Mouse (Mus musculus) olfactory bulb, adult 2 months (tissue): ENCODE data around the gene Ccdc169. TPM values are rescaled to one million over a fixed set of nuclear protein-coding genes. Genes with fewer than 3 reads are reported as not detected.

Experiments used
- H3K27ac ChIP-seq: fragments of 200-500 bp; 2 replicates; pipeline ENCODE4 v1.5.1; 2012; ENCODE audit warnings: low read depth, low read length; ENCODE audit not compliant: insufficient read depth
- H3K4me1 ChIP-seq: fragments of 200-500 bp; 2 replicates; pipeline ENCODE4 v1.6.1; 2012; ENCODE audit warnings: low read length; ENCODE audit not compliant: control insufficient read depth, insufficient read depth
- H3K4me3 ChIP-seq: fragments of 200-500 bp; 2 replicates; pipeline ENCODE4 v1.5.1; 2012; ENCODE audit warnings: mild to moderate bottlenecking, low read depth, low read length, moderate library complexity; ENCODE audit not compliant: insufficient read depth
- CTCF ChIP-seq: fragments of 200-500 bp; IDR thresholded peaks from 2 replicates; pipeline ENCODE4 v1.5.1; 2012; ENCODE audit warnings: low read depth, mild to moderate bottlenecking, low read length, moderate library complexity; ENCODE audit not compliant: insufficient read depth
- POLR2A ChIP-seq: fragments of 200-500 bp; IDR thresholded peaks from 2 replicates; pipeline ENCODE4 v1.6.1; 2012; ENCODE audit warnings: mild to moderate bottlenecking, low read depth, low read length, moderate library complexity; ENCODE audit not compliant: insufficient read depth
- whole genome bisulfite sequencing: fragments of 180-500 bp; shearing (Covaris S2); methylation state at CpG from one replicate; pipeline ENCODE4 v1.1.7; 2018; 5-methylcytosine and 5-hydroxymethylcytosine counted together
- polyA plus RNA-seq: library from polyadenylated mRNA; stranded (reverse); fragments of >200 nt; gene quantifications from 2 replicates; pipeline ENCODE4 v1.2.4, GENCODE M21; 2012; ENCODE audit warnings: low replicate concordance; ENCODE audit not compliant: missing spikeins, insufficient read depth, insufficient read length

Ccdc169 gene
- polyA plus RNA-seq, 1 experiment: not detected

GRCm38 (mm10) chr3:55098990-55099389 is 38.1 kb upstream of the Ccdc169 start:
- WGBS: 84% methylated on average over 11 of the region's 11 CpGs

GRCm38 (mm10) chr3:55101092-55101491 is 36.0 kb upstream of the Ccdc169 start:
- TF ChIP-seq CTCF (no peak), POLR2A (no peak)

More at GRCm38 (mm10) chr3:55098990-55099389, 38.1 kb upstream of the Ccdc169 start:
- Histone ChIP-seq H3K4me3 (no peak overlapping the region), H3K27ac (no peak overlapping the region), H3K4me1 (peaks cover 2% of the 10 kb centered on the region; the same call in 1 of the 2 replicates)
- TF ChIP-seq POLR2A: no peak
- TF ChIP-seq CTCF: no peak

GRCm38 (mm10) chr3:55105372-55106023 is 31.6 kb upstream of the Ccdc169 start:
- 92% methylated on average over 14 of the region's 14 CpGs for WGBS
- TF ChIP-seq POLR2A (no peak), CTCF (no peak)
- no peak overlapping the region for H3K27ac ChIP-seq
- H3K4me3 ChIP-seq: no peak overlapping the region
- no peaks in the 10 kb centered on the region for H3K4me1 ChIP-seq

More at GRCm38 (mm10) chr3:55101092-55101491, 36.0 kb upstream of the Ccdc169 start:
- Histone ChIP-seq H3K27ac (no peak overlapping the region), H3K4me1 (peaks cover 2% of the 10 kb centered on the region; the same call in 1 of the 2 replicates), H3K4me3 (no peak overlapping the region)

DNA sequence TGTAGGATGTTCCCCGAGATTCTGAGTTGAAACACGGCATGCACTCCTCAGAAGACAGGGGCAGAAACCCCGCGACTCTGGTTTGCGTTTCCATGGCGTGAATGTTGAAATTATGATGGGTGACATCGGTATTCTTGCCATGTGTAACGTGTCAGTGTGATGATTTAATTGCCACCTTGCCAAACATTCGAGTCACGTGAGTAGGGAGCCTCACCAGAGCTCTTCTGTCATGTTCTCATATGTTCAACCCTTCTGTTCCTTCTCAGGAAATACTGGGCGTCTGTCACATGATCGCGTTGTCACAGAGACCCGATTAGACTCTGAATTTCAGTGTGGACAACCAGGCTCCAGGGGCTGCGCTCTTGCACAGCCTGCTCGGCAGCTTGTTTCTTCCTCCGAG is 31.1 kb upstream of the Ccdc169 start:
- Histone ChIP-seq H3K27ac (no peak overlapping the region), H3K4me3 (no peak overlapping the region)
- WGBS: 91% methylated on average over 17 of the region's 17 CpGs

DNA sequence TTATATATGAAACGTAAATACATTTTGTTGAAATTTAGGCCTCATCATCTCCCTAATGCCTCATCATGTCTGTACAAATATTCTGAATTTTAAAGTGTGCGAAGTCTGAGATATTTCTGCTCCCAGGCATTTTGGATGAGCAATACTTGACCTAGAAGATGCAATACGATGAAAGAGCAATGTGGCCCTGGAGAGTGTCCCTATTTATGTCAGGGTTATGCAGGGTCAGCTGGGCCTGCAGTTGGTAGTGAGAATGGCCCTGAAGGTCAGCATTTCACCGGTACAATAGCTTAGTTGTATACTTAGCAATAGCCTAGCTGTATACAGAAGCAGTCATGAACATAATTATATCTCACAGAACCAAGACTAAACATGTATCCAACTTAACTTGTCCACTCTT is 28.0 kb upstream of the Ccdc169 start:
- Histone ChIP-seq H3K27ac (no peak overlapping the region), H3K4me1 (no peaks in the 10 kb centered on the region), H3K4me3 (no peak overlapping the region)
- TF ChIP-seq CTCF: no peak
- TF ChIP-seq POLR2A: no peak
- 88% methylated on average over 4 of the region's 4 CpGs for WGBS

More for the DNA sequence above, 31.1 kb upstream of the Ccdc169 start:
- TF ChIP-seq POLR2A (no peak), CTCF (no peak)
- H3K4me1 ChIP-seq: no peaks in the 10 kb centered on the region

GRCm38 (mm10) chr3:55111935-55112709 is 25.0 kb upstream of the Ccdc169 start, which contains the start of gene Spg20:
Gene Spg20 (plus strand): TSS chr3:55112108.
- WGBS: under 1% methylated on average over 58 of the region's 58 CpGs
- Histone ChIP-seq H3K4me3 (peak within 1 kb of the TSS; percentile 90), H3K4me1 (peaks cover 4% of the 10 kb centered on the region; the same call in 1 of the 2 replicates), H3K27ac (peak within 1 kb of the TSS; percentile 78)
- TF ChIP-seq POLR2A (peak; percentile 89), CTCF (peak; percentile 95)

DNA sequence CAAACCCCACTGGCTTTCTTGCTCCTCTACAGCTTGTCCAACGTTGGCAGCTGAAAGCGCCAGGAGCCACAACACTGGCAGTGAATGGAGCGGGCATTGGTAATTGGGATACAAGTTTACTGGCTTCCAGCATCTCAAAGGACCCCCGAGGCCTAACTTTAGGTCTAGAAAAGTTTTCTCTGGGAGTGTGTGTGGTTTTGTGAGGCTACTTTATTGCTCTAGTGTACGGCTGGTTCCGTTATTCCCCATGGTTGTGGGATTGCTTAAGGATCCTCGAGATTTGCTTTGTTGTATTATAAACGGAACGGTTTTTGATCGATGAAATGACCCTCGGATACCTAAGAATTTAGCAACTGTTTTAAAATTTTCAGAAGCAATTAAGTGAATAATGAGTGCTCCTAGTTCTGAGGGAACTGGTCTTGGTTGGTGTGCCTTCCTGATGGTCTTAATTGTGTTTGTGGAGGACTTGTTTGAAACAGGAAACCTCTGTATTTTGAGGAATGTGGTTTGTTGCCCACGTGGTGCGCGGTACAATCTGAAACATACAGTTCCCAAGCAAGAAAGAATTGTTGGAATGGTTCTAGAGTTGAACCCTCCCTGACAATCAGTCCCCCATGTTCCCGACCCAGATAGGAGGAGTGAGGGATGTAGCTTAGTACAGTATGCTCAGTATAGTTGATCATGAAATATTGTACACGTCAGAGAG is 24.3 kb upstream of the Ccdc169 start:
- WGBS: 10% methylated on average over 16 of the region's 16 CpGs
- peaks cover 4% of the 10 kb centered on the region; the same call in 1 of the 2 replicates for H3K4me1 ChIP-seq

GRCm38 (mm10) chr3:55114313-55115065 is 22.6 kb upstream of the Ccdc169 start:
- TF ChIP-seq CTCF (no peak), POLR2A (no peak)
- WGBS: 69% methylated on average over 7 of the region's 7 CpGs
- no peak overlapping the region for H3K4me3 ChIP-seq
- no peak overlapping the region for H3K27ac ChIP-seq
- peaks cover 4% of the 10 kb centered on the region; the same call in 1 of the 2 replicates for H3K4me1 ChIP-seq

More for the DNA sequence above, 24.3 kb upstream of the Ccdc169 start:
- peak overlapping the region; percentile 90 for H3K4me3 ChIP-seq
- no peak for TF ChIP-seq POLR2A
- TF ChIP-seq CTCF: no peak
- peak overlapping the region; percentile 78 for H3K27ac ChIP-seq
